Mouse (Mus musculus) erythroblast, embryonic 14.5 days (primary cell): ENCODE results near the gene Colca2.

Experiments
- GATA1 ChIP-seq: IDR thresholded peaks from 2 replicates; pipeline ENCODE4 v1.6.1; 2012; ENCODE audit warnings: low read length, inconsistent platforms, mixed read lengths
- TAL1 ChIP-seq: IDR thresholded peaks from 3 replicates; pipeline ENCODE4 v1.6.1; 2012; ENCODE audit warnings: low read length, inconsistent platforms, mixed read lengths

- TF ChIP-seq TAL1 (no peak), GATA1 (no peak)
These were observed 39.5 kb downstream of the Colca2 start for GRCm38 (mm10) chr9:51238741-51239385.
